Mouse (Mus musculus) liver, embryonic 12.5 days (tissue): ENCODE results near the gene Myo9a. TPM values are rescaled to one million over a fixed set of nuclear protein-coding genes. Genes with fewer than 3 reads are reported as not detected.
"Not testable (repeated sequence)": the region's sequence is repeated elsewhere in the genome, so short reads cannot be mapped to it uniquely, and the experiment has no call there.

ENCODE experiments used
- ATAC-seq: fragments of 200-750 bp; cut with Nextera tagmentation; 2 replicates; pipeline ENCODE4 v1.8.0; 2017; ENCODE audit warnings: moderate number of reproducible peaks, mild to moderate bottlenecking, moderate library complexity
- H3K27ac ChIP-seq: fragments of 300-500 bp; sonication (generic); 2 replicates; pipeline ENCODE4 v1.5.1; 2016; ENCODE audit warnings: mild to moderate bottlenecking
- H3K27me3 ChIP-seq: fragments of 300-500 bp; sonication (generic); replicated peaks from 2 replicates; pipeline ENCODE4 v1.6.1; 2016; ENCODE audit warnings: mild to moderate bottlenecking, moderate library complexity
- H3K36me3 ChIP-seq: fragments of 300-500 bp; sonication (generic); 2 replicates; pipeline ENCODE4 v1.6.1; 2016; ENCODE audit warnings: mild to moderate bottlenecking, moderate library complexity
- H3K4me1 ChIP-seq: fragments of 300-500 bp; sonication (generic); 2 replicates; pipeline ENCODE4 v1.6.1; 2016
- H3K4me2 ChIP-seq: fragments of 300-500 bp; sonication (generic); 2 replicates; pipeline ENCODE4 v1.6.1; 2016; ENCODE audit warnings: mild to moderate bottlenecking, moderate library complexity
- H3K4me3 ChIP-seq: fragments of 300-500 bp; sonication (generic); 2 replicates; pipeline ENCODE4 v1.5.1; 2016; ENCODE audit warnings: mild to moderate bottlenecking, moderate library complexity
- H3K9ac ChIP-seq: fragments of 300-500 bp; sonication (generic); 2 replicates; pipeline ENCODE4 v1.6.1; 2016; ENCODE audit warnings: mild to moderate bottlenecking, moderate library complexity
- H3K9me3 ChIP-seq: fragments of 300-500 bp; sonication (generic); replicated peaks from 2 replicates; pipeline ENCODE4 v1.6.1; 2016; ENCODE audit warnings: mild to moderate bottlenecking, moderate library complexity
- WGBS: fragments of 180-500 bp; shearing (Covaris S2); methylation state at CpG from one replicate; pipeline ENCODE4 v1.1.7; 2016; ENCODE audit not compliant: insufficient replicate concordance; 5-methylcytosine and 5-hydroxymethylcytosine counted together
- polyA plus RNA-seq: library from polyadenylated mRNA; unstranded; fragments of >200 nt; fragmentation: Nextera tagmentation; extraction: Ambion mirVana; gene quantifications from 2 replicates; pipeline ENCODE4 v1.2.1, GENCODE M21; 2016

Myo9a gene
- polyA plus RNA-seq, 1 experiment from 2014 or later, result 4.9 TPM

DNA sequence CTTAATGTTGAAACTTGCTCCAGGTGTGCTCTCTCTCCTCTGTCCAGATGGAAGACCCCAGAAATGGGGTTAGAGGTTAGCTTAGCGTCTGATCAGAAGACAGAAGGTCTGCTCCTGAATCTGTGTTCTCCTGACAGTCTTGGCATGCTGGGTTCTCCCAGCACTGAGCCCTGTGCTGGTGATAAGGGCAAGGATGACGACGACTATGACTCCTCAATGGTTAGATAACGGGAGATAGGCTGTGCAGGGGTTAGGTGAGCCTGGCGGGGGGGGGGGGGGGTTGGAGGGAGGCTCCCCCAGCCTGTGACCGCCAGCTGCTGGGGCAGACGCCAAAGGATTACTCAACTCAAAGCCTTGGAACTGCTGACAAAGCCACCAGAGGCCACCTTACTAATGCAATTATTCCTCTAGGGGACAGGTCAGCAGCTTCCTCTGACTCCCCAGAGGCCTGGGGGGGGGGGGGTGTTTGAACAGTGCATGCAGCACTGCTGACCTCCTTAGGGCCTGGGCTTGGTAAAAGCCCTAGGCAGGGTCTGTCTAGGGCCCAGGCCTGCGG is 201.9 kb downstream of the Myo9a start:
- H3K27ac ChIP-seq, result no peak overlapping the region
- H3K4me3 ChIP-seq, result no peak overlapping the region
- 0 out of 2 replicates have a peak, but pooled peaks have one; percentile 30 for ATAC-seq
- H3K27me3 ChIP-seq, result peaks cover 5% of the 10 kb centered on the region; the same call in 1 of the 2 replicates
- H3K9ac ChIP-seq, result no peak overlapping the region
- WGBS, result 33% methylated on average over 7 of the region's 8 CpGs
- H3K4me1 ChIP-seq, result peaks cover 7% of the 10 kb centered on the region; the same call in 1 of the 2 replicates
- no peaks in the 10 kb centered on the region for H3K36me3 ChIP-seq
- no peaks in the 10 kb centered on the region for H3K9me3 ChIP-seq
- H3K4me2 ChIP-seq, result no peak overlapping the region

DNA sequence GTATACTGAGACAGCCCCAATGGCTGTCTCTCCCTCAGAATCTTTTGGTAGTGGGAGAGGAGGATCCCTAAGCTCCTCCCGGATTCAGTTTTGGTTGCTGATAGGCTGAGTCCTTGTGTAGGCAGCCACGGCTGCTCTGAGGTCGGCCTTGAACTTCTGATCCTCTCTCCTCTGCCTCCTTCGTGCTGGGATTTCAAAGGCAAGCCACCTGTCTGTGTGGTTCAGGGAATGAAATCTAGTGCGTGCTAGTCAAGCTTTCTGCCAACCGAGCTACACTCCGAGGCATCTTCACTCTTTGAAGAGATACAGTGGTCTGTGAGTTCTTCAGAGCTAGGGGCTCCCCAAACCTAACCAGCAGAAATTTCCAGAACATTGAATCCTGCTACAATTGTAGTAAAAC is 202.9 kb downstream of the Myo9a start:
- Histone ChIP-seq H3K4me2 (no peak overlapping the region), H3K9me3 (no peaks in the 10 kb centered on the region), H3K36me3 (no peaks in the 10 kb centered on the region), H3K27ac (no peak overlapping the region), H3K27me3 (peaks cover 5% of the 10 kb centered on the region; the same call in 1 of the 2 replicates), H3K4me1 (peaks cover 7% of the 10 kb centered on the region; the same call in 1 of the 2 replicates), H3K9ac (no peak overlapping the region), H3K4me3 (no peak overlapping the region)
- no peak for ATAC-seq
- 75% methylated on average over 7 of the region's 7 CpGs for WGBS

- Histone ChIP-seq H3K4me3 (no peak overlapping the region), H3K27ac (no peak overlapping the region), H3K36me3 (no peaks in the 10 kb centered on the region), H3K4me2 (no peak overlapping the region), H3K27me3 (no peaks in the 10 kb centered on the region; the same call in 1 of the 2 replicates), H3K9ac (no peak overlapping the region), H3K9me3 (no peaks in the 10 kb centered on the region), H3K4me1 (peaks cover 7% of the 10 kb centered on the region; the same call in 1 of the 2 replicates)
- ATAC-seq, result no peak
- 56% methylated on average over 3 of the region's 3 CpGs for WGBS
Observed at GRCm38 (mm10) chr9:59955199-59955598, 204.5 kb downstream of the Myo9a start.

DNA sequence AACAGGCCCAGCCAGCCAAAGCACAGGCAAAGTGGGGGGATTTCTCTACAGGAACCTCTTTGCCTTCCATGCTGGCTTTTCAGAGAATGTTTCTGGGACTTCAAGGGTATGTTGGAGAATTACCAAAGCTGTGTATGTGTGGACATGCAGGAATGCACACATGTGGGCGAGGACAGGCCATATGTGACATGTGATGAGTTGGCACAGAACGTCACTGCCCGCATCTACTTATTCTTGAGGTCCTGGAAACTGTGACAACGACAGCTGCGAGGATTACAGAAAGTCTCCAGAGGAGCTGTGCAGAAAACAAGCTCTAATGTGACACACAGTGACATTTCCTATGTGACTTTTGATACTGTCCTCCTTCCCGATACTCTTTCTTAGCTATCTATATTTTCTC is 205.0 kb downstream of the Myo9a start:
- H3K27ac ChIP-seq, result no peak overlapping the region
- 67% methylated on average over 6 of the region's 6 CpGs for WGBS
- no peak for ATAC-seq

DNA sequence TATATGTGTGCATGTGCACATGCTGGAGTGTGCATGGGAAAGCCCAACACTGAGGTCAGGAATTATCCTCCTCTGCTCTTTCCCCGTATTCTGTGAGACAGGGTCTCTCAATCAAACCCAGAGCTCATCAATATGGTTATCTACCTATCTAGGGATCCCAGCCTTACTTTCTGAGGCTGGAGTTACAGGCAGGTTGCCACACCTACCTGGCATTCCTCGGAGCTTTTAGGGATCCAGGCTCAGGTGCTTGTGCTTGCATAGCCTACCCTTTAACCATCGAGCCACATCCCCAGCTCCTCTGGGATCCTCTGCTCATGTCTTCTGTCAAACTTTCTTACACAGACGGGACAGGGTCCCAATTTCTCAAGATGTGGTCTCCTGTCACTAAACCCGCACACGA is 205.8 kb downstream of the Myo9a start:
- 40% methylated on average over 6 of the region's 6 CpGs for WGBS
- no peaks in the 10 kb centered on the region for H3K36me3 ChIP-seq
- no peak for ATAC-seq

More for the DNA sequence above, 205.0 kb downstream of the Myo9a start:
- no peaks in the 10 kb centered on the region; the same call in 1 of the 2 replicates for H3K27me3 ChIP-seq
- H3K9me3 ChIP-seq, result no peaks in the 10 kb centered on the region
- no peak overlapping the region for H3K9ac ChIP-seq
- peaks cover 7% of the 10 kb centered on the region; the same call in 1 of the 2 replicates for H3K4me1 ChIP-seq
- no peak overlapping the region for H3K4me2 ChIP-seq
- H3K36me3 ChIP-seq, result no peaks in the 10 kb centered on the region
- H3K4me3 ChIP-seq, result no peak overlapping the region

DNA sequence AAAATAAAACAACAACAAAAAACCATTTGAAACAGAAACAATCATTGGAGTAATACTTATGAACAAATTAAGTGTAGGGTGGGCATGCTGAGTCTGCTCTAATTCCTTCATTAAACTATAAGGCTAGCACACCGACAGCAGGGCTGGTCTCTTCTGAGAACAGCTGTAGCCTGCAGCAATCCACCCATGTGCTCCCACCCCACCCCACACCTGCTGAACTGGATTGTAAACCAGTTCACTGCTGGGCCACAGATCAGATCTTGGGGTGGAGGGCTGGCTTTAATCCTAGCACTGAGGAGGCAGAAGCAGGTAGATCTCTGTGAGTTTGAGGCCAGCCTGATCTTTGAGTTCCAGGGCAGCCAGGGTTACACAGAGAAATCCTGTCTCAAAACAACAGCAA is 207.4 kb downstream of the Myo9a start:
- H3K36me3 ChIP-seq, H3K4me3 ChIP-seq, H3K9ac ChIP-seq, H3K27me3 ChIP-seq, H3K4me1 ChIP-seq, ATAC-seq, H3K4me2 ChIP-seq, H3K27ac ChIP-seq, H3K9me3 ChIP-seq: not testable (repeated sequence)
- 70% methylated on average over 1 of the region's 1 CpGs for WGBS

More for the DNA sequence above, 205.8 kb downstream of the Myo9a start:
- H3K27me3 ChIP-seq, result peaks cover 5% of the 10 kb centered on the region; the same call in 1 of the 2 replicates
- no peak overlapping the region for H3K27ac ChIP-seq
- H3K9me3 ChIP-seq, result no peaks in the 10 kb centered on the region
- H3K9ac ChIP-seq, result no peak overlapping the region
- H3K4me2 ChIP-seq, result no peak overlapping the region
- H3K4me3 ChIP-seq, result no peak overlapping the region
- H3K4me1 ChIP-seq, result peaks cover 7% of the 10 kb centered on the region; the same call in 1 of the 2 replicates

GRCm38 (mm10) chr9:59959276-59959675 is 208.6 kb downstream of the Myo9a start:
- no peaks in the 10 kb centered on the region for H3K9me3 ChIP-seq
- H3K4me1 ChIP-seq, result no peaks in the 10 kb centered on the region
- no peak overlapping the region for H3K4me2 ChIP-seq
- no peak overlapping the region for H3K4me3 ChIP-seq
- WGBS, result 1% methylated on average over 8 of the region's 8 CpGs
- H3K36me3 ChIP-seq, result no peaks in the 10 kb centered on the region
- ATAC-seq, result no peak
- H3K9ac ChIP-seq, result no peak overlapping the region
- peaks cover 5% of the 10 kb centered on the region; the same call in 1 of the 2 replicates for H3K27me3 ChIP-seq
- no peak overlapping the region for H3K27ac ChIP-seq

GRCm38 (mm10) chr9:59960559-59960958 is 209.9 kb downstream of the Myo9a start, which contains the start of gene Nr2e3:
TSS of gene Nr2e3 (minus strand) at chr9:59960659.
- H3K9ac ChIP-seq, result no peak within 1 kb of the TSS
- H3K36me3 ChIP-seq, result no peaks in the 10 kb centered on the region
- peaks cover 5% of the 10 kb centered on the region; the same call in 1 of the 2 replicates for H3K27me3 ChIP-seq
- H3K4me3 ChIP-seq, result no peak within 1 kb of the TSS
- no peaks in the 10 kb centered on the region for H3K9me3 ChIP-seq
- H3K4me2 ChIP-seq, result no peak within 1 kb of the TSS
- no peak within 1 kb of the TSS for H3K27ac ChIP-seq
- no peaks in the 10 kb centered on the region for H3K4me1 ChIP-seq
- WGBS, result 74% methylated on average over 10 of the region's 10 CpGs
- no peak for ATAC-seq

DNA sequence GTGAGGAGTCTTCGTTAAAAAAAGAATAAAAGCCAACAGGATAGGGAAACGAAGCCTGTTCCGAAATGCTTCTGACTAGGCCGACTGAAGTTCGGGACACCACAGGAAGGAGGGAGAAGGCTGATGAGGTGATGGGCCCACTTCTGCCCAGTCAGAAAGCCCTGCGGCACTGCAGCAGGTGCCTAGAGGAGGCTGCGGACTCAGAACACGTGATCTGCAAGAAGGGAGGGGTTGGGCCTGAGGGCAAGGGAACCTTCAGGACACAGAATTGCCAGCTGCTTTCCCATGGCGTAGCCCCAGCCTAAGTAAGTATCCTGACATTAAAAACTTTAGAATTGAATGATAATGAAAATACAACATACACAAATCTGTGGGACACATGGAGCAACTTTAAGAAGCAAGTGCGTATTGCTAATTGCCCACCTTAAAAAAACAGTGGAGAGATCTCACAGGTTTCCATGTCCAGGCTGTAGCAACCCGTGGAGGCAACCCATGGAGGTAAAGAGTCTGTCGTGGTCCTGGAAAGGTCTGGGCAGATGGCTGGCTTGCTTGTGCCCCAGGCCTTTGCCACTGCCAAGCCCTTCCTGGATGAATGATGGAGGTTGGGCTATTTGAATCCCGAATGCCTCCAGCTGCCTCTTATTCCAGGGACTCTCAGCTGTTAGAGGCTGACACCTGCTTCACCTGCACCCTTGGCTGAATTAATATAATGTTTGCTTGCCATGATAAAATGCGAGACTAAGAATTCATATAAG is 210.7 kb downstream of the Myo9a start:
- 61% methylated on average over 14 of the region's 14 CpGs for WGBS
- Histone ChIP-seq H3K27me3 (peaks cover 5% of the 10 kb centered on the region), H3K27ac (no peak overlapping the region), H3K4me3 (no peak overlapping the region), H3K36me3 (no peaks in the 10 kb centered on the region), H3K9me3 (no peaks in the 10 kb centered on the region), H3K4me1 (no peaks in the 10 kb centered on the region), H3K9ac (no peak overlapping the region), H3K4me2 (no peak overlapping the region)
- ATAC-seq, result no peak

DNA sequence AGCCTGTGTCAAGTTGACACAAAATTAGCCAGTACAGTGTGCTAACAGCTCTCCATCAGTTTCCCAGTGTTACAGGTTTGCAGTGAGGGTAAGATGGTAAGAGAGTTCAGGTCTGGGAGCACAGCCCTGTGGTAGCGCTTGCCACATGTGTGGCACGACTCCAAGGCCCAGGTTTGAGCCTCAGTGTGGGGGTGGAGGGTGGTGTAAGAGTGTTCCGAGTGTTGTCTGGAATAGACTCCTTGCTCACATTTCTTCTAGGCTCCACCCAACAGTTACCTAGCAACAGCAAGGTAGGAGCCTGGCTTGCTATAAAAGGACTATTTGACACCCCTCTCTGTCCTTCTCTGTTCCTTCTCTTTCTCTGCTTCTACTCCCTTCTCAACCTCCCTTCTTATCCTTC is 213.7 kb downstream of the Myo9a start:
- Histone ChIP-seq H3K9me3 (no peaks in the 10 kb centered on the region), H3K27ac (no peak overlapping the region), H3K4me1 (no peaks in the 10 kb centered on the region), H3K4me2 (no peak overlapping the region), H3K9ac (no peak overlapping the region), H3K36me3 (no peaks in the 10 kb centered on the region), H3K27me3 (peaks cover 5% of the 10 kb centered on the region), H3K4me3 (no peak overlapping the region)
- ATAC-seq, result no peak
- 69% methylated on average over 3 of the region's 3 CpGs for WGBS

DNA sequence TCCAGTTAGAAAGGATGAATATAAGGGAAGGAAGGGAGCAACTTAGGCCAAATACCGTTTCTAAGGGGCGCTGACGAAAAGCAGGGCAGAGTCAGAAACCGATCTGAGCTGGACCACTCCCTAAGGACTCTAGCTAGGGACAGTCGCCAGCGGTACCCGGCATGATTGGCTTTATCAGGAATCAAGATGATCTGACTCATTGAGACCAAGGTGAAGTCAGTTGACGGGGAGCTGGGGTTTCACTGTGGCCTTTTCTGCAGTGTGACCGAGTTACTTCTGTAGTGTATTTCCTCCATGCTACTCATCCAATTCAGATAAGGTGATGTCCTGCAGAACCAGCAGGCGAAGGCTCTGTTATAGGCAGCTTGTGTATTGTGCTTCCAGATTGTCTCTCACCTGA is 214.3 kb downstream of the Myo9a start:
- Histone ChIP-seq H3K36me3 (no peaks in the 10 kb centered on the region), H3K4me1 (no peaks in the 10 kb centered on the region), H3K4me2 (no peak overlapping the region), H3K9ac (no peak overlapping the region), H3K9me3 (no peaks in the 10 kb centered on the region), H3K27ac (no peak overlapping the region), H3K4me3 (no peak overlapping the region), H3K27me3 (peaks cover 5% of the 10 kb centered on the region)
- ATAC-seq, result no peak
- 55% methylated on average over 10 of the region's 10 CpGs for WGBS

DNA sequence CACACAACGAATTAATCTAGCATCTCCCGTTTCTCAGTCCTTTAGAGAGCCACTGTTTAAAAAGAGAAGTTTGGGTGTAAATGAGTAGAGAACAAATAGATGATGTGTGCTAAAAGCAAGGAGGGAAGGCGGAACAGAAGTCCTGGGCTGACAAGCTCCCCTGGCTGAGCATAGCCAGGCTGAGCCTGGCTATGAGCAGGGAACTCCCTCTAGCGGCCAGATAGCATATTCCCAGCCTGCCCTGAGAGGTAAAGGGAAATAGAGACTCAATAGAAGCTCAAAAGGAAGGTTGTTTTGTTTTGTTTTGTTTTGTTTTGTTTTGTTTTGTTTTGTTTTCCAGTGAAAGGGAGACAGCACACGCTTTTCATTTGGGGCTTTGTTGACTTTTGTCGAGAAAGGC is 218.7 kb downstream of the Myo9a start:
- H3K36me3 ChIP-seq, result no peaks in the 10 kb centered on the region
- 17% methylated on average over 6 of the region's 6 CpGs for WGBS
- no peak overlapping the region for H3K9ac ChIP-seq
- H3K27ac ChIP-seq, result no peak overlapping the region
- H3K27me3 ChIP-seq, result no peaks in the 10 kb centered on the region; the same call in 1 of the 2 replicates
- no peaks in the 10 kb centered on the region for H3K4me1 ChIP-seq
- no peak for ATAC-seq
- H3K4me2 ChIP-seq, result no peak overlapping the region
- H3K9me3 ChIP-seq, result no peaks in the 10 kb centered on the region
- no peak overlapping the region for H3K4me3 ChIP-seq
